Mouse (Mus musculus): ENCODE data around the gene Amigo3.

Amigo3 gene

GRCm38 (mm10) chr9:108052411-108052810 is 548 bp upstream of the Amigo3 start:
- DNase-seq (ENCODE audit: low read depth, low spot score), result no peak

- no peak for DNase-seq (ENCODE audit: low read depth, low spot score)
These were observed 786 bp downstream of the Amigo3 start for GRCm38 (mm10) chr9:108053665-108054225.

DNA sequence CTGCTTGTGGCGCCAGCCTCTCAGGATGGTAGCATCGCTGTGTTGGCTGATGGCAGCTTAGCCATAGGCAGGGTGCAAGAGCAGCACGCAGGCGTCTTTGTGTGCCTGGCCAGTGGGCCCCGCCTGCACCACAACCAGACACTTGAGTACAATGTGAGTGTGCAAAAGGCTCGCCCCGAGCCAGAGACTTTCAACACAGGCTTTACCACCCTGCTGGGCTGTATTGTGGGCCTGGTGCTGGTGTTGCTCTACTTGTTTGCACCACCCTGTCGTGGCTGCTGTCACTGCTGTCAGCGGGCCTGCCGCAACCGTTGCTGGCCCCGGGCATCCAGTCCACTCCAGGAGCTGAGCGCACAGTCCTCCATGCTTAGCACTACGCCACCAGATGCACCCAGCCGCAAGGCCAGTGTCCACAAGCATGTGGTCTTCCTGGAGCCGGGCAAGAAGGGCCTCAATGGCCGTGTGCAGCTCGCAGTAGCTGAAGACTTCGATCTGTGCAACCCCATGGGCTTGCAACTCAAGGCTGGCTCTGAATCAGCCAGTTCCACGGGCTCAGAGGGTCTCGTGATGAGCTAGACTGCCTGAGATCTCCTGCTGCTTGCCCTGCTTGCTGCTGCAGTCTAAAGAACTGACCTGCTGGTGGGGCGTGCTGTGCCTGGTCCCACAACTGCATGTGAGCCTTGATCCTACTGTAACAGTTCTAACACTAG is 1.5 kb downstream of the Amigo3 start:
- DNase-seq (ENCODE audit: low read depth, low spot score), result no peak

DNA sequence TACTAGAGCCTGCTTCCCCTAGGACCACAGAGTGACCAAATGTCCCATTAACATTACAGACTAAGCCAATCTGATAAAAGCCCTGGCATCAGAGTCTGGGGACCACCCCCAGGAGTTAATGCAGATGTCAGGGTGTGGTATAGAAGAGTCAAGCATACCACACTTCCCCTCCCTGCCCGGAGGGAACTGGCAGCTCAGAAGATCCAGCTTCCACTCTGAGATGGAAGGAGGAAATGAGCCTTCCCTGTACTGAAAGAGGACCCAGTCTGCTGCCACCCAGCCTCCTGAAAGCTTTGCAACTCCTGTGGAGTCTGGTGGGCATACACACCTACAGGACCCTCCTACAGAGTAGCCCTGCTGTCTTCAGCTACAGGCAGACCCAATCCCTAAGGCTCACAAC is 2.1 kb downstream of the Amigo3 start:
- DNase-seq (ENCODE audit: low read depth, low spot score), result no peak

GRCm38 (mm10) chr9:108055661-108056237 is 2.8 kb downstream of the Amigo3 start:
- no peak for DNase-seq (ENCODE audit: low read depth, low spot score)

GRCm38 (mm10) chr9:108056361-108057261 is 3.7 kb downstream of the Amigo3 start:
- no peak for DNase-seq (ENCODE audit: low read depth, low spot score)

- DNase-seq (ENCODE audit: low read depth, low spot score), result no peak
These were observed 4.3 kb downstream of the Amigo3 start for GRCm38 (mm10) chr9:108057262-108057562.

DNA sequence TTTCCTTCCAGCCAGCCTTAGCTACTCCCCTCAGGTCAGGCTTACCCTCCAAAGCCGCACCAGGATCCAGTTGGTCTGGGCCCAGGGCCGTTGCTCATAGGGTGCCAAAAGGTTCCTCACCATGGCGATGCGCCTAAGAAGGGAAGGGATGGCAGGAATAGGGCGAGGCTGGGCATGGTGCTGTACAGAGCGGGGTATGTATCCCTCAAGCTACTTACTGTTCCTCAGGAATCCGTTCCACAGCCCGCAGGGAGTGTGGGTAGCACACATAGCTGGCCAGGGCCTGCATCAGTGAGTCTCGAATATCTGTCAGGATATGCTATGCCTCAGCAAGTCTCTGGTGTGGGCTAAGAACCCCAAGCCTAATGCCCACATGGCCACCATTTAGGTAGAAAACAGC is 5.3 kb downstream of the Amigo3 start:
- no peak for DNase-seq (ENCODE audit: low read depth, low spot score)

- DNase-seq (ENCODE audit: low read depth, low spot score), result no peak
These were observed 9.2 kb downstream of the Amigo3 start for GRCm38 (mm10) chr9:108062142-108062541.

- no peak for DNase-seq (ENCODE audit: low read depth, low spot score)
These were observed 10.4 kb downstream of the Amigo3 start for GRCm38 (mm10) chr9:108063361-108063760.

GRCm38 (mm10) chr9:108065491-108066011 is 12.6 kb downstream of the Amigo3 start:
- DNase-seq (ENCODE audit: low read depth, low spot score), result peak; percentile 77

DNA sequence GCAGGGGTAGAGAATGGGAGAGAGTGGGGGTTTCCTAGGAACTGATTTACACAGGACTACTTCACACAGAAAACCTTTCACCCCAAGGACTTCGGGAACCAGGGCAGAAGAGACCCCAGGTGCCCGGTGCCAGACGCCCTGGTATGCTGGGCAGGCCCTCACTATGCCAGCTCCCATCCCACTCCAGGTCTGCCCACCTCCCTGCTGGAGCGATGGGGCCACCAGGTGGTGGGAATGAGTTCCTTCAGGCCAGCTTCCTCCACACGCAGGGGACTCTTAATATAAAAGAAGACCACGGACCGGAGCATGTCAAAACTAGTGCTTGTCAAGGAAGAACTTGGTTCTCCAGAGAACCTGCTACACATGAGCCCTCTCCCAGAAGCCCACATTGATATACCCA is 14.2 kb downstream of the Amigo3 start:
- no peak for DNase-seq (ENCODE audit: low read depth, low spot score)

- peak; percentile 93 for DNase-seq (ENCODE audit: low read depth, low spot score)
These were observed 14.9 kb downstream of the Amigo3 start for GRCm38 (mm10) chr9:108067900-108068299.

GRCm38 (mm10) chr9:108069007-108069406 is 16.0 kb downstream of the Amigo3 start:
- no peak for DNase-seq (ENCODE audit: low read depth, low spot score)

- no peak for DNase-seq (ENCODE audit: low read depth, low spot score)
These were observed 16.6 kb downstream of the Amigo3 start for GRCm38 (mm10) chr9:108069529-108069928.

- DNase-seq (ENCODE audit: low read depth, low spot score), result no peak
These were observed 18.8 kb downstream of the Amigo3 start for GRCm38 (mm10) chr9:108071801-108072200.

DNA sequence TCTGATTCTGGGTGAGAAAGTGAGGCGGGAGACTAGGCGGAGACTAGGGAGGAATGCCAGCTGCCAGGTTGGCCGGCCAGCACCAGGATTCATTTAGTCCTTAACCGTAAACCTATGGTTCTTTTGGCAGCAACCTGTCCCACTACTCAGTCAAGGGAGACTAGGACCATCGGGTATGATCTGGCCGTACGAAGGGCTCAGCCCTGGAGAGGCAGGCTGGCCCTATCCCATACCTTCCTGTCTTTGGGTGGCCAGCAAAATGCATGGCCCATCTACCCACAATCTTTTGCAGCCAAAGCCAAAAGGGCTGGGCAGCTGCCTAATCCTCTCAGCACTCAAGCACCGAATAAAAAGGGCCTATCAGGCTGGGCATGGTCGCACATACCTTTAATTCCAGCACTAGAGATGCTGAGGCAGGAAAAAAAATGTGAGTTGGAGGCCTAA is 19.5 kb downstream of the Amigo3 start:
- no peak for DNase-seq (ENCODE audit: low read depth, low spot score)

GRCm38 (mm10) chr9:108073141-108073930 is 20.4 kb downstream of the Amigo3 start:
- no peak for DNase-seq (ENCODE audit: low read depth, low spot score)

- no peak for DNase-seq (ENCODE audit: low read depth, low spot score)
These were observed 27.2 kb downstream of the Amigo3 start, which contains the start of gene Mst1 for GRCm38 (mm10) chr9:108080168-108080567. Gene Mst1, plus strand, starts transcription at chr9:108080436.

DNA sequence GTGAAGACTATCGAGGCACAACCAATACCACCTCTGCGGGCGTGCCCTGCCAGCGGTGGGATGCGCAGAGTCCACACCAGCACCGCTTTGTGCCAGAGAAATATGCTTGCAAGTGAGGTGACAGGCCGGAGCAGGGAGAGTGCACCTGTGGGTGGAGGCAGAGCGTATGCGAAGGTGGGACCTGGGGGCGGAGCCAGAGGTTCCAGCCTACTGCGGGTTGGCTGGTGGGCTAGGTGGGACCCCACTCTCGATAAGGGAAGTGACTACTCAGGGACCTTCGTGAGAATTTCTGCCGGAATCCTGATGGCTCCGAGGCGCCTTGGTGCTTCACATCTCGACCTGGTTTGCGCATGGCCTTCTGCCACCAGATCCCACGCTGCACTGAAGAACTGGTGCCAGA is 29.6 kb downstream of the Amigo3 start:
- no peak for DNase-seq (ENCODE audit: low read depth, low spot score)

GRCm38 (mm10) chr9:108082988-108083431 is 30.1 kb downstream of the Amigo3 start, which contains the start of gene Rnf123:
Gene Rnf123, minus strand, starts transcription at chr9:108083346.
- DNase-seq (ENCODE audit: low read depth, low spot score), result no peak
